Comparison of ENCODE assay signal across 19 mouse cellular contexts in genomic region chr11:5450701-5451100, GRCm38 (mm10).
"Had no signal": no experiment of that assay in that cellular context is flagged by ENCODE, and none has a peak within 500 bp of the region (broad histone marks: within the 10 kb centered on the region; RNA-seq: fewer than 3 reads in every experiment).

No protein-coding gene starts in this region.

- H3K9ac ChIP-seq: lung, embryonic 14.5 days; midbrain, embryonic 12.5 days; neural tube, embryonic 13.5 days; neural tube, embryonic 15.5 days had no signal

- DNase-seq: lung, adult 18-20 months; lung, embryonic 14.5 days; lung, postnatal 10 days; lung, postnatal 4 days; midbrain, embryonic 14.5 days; retina, postnatal 1 day; right cerebral cortex, adult 18-20 months; right cerebral cortex, postnatal 25 days; right cerebral cortex, postnatal 4 days; spleen, adult 18-20 months; thymus, adult 18-20 months; thymus, postnatal 14 days; thymus, postnatal 36 days had no signal

- H3K36me3 ChIP-seq: midbrain, embryonic 10.5 days; midbrain, embryonic 12.5 days; neural tube, embryonic 13.5 days; neural tube, embryonic 15.5 days had no signal

- H3K4me3 ChIP-seq: midbrain, embryonic 10.5 days; midbrain, embryonic 12.5 days; myocyte; neural tube, embryonic 13.5 days; neural tube, embryonic 15.5 days had no signal

- H3K9me3 ChIP-seq: midbrain, embryonic 10.5 days; midbrain, embryonic 12.5 days; neural tube, embryonic 13.5 days; neural tube, embryonic 15.5 days had no signal

- H3K27me3 ChIP-seq: neural tube, embryonic 13.5 days; neural tube, embryonic 15.5 days had no signal

- H3K27ac ChIP-seq: midbrain, embryonic 10.5 days; midbrain, embryonic 12.5 days; neural tube, embryonic 13.5 days; neural tube, embryonic 15.5 days had no signal

- H3K4me1 ChIP-seq: midbrain, embryonic 12.5 days; neural tube, embryonic 13.5 days; neural tube, embryonic 15.5 days had no signal

- H3K4me2 ChIP-seq: lung, embryonic 14.5 days; midbrain, embryonic 12.5 days; neural tube, embryonic 13.5 days; neural tube, embryonic 15.5 days had no signal

- ATAC-seq: midbrain, embryonic 16.5 days had no signal
